Mouse (Mus musculus) testis, adult 2 months (tissue): ENCODE measurements around the gene Dpm1.

Experiments used
- CTCF ChIP-seq: fragments of 200-500 bp; IDR thresholded peaks from 2 replicates; pipeline ENCODE4 v1.5.1; 2012; ENCODE audit warnings: low read depth, mild to moderate bottlenecking, inconsistent platforms, low read length, moderate library complexity; ENCODE audit not compliant: control insufficient read depth, insufficient read depth, insufficient replicate concordance
- POLR2A ChIP-seq: fragments of 200-500 bp; IDR thresholded peaks from 2 replicates; pipeline ENCODE4 v1.6.1; 2012; ENCODE audit warnings: low read depth, mild to moderate bottlenecking, inconsistent platforms, low read length, moderate library complexity; ENCODE audit not compliant: control insufficient read depth

DNA sequence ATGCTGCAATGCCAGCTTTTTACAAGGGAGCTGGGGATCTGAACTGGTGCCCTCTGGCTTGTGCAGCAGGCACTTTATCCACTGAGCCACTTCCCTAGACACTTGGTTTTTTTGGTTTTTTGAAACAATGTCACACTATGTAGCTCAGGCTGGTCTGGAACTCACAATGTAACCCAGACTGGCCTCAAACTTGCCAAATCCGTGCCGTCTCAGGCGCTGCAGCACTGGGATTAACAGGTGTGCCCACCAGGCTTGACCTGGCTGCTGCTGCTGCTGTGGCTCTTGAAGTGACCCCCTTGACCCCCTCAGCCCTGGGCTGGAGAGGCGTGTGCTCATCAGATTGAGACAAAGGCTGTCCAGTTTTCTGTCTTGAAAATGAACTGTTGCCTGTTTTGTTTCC, 7.9 kb upstream of the Dpm1 start:
- no peak for TF ChIP-seq CTCF
- no peak for TF ChIP-seq POLR2A
